Mouse (Mus musculus) liver, adult 2 months (tissue): ENCODE measurements at regions not wholly inside any gene's neighbourhood (a gene's known extent, or its start where the extent isn't known, plus 50 kb on each side); places are given as distances from the start of the nearest gene placed in this dataset.

Experiments used
- CTCF ChIP-seq: fragments of 200-500 bp; IDR thresholded peaks from 2 replicates; pipeline ENCODE4 v1.5.1; 2011; ENCODE audit warnings: low read depth, low read length, control low read depth
- POLR2A ChIP-seq: fragments of 200-500 bp; IDR thresholded peaks from 2 replicates; pipeline ENCODE4 v1.6.1; 2011; ENCODE audit warnings: low read length, control low read depth; ENCODE audit not compliant: insufficient read depth; ENCODE audit errors: extremely low read depth

DNA sequence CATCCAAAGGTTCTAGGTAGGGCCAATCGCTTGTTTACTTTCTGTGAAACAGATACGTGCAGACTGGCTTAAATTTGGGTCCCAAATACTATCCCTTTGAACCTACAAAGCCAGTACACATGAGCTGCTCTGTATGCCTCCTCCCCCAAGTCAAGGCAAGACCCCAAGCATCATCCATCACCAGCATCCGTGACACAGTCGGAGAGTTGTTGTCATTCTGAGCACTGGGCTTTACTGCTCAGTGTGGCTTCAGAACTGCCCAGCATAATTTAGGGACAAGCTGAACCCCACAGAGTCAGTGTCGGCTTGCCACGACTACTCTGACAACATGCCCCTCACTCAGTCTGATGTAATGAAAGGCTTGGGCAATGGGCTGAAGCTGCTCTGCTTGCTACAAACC lies 70.1 kb downstream of the Otx2 start:
- TF ChIP-seq CTCF (no peak), POLR2A (no peak)
